Mouse (Mus musculus) C2C12 (cell line): Measurements from ENCODE around the gene Hic2. TPM values are rescaled to one million over a fixed set of nuclear protein-coding genes. Genes with fewer than 3 reads are reported as not detected.

Experiments used
- H3K27me3 ChIP-seq: one replicate; pipeline ENCODE4 v1.6.1; 2011; ENCODE audit not compliant: control insufficient read depth, insufficient read depth, insufficient read length
- H3K36me3 ChIP-seq: one replicate; pipeline ENCODE4 v1.6.1; 2011; ENCODE audit not compliant: control insufficient read depth, insufficient read depth
- H3K4me3 ChIP-seq: one replicate; pipeline ENCODE4 v1.5.1; 2011; ENCODE audit warnings: mild to moderate bottlenecking, control low read depth; ENCODE audit not compliant: poor library complexity, insufficient read depth, severe bottlenecking
- H3K79me2 ChIP-seq: one replicate; pipeline ENCODE4 v1.6.1; 2011; ENCODE audit not compliant: control insufficient read depth, insufficient read depth
- H3K79me3 ChIP-seq: one replicate; pipeline ENCODE4 v1.6.1; 2011; ENCODE audit warnings: low read depth, control low read depth
- H3ac ChIP-seq: one replicate; pipeline ENCODE3; 2011; ENCODE audit warnings: low read depth; ENCODE audit not compliant: control insufficient read depth, insufficient read length
- CEBPB ChIP-seq: IDR thresholded peaks from one replicate; pipeline ENCODE4 v1.6.1; 2011; ENCODE audit warnings: low read depth, mild to moderate bottlenecking, control low read depth, moderate library complexity
- CTCF ChIP-seq: IDR thresholded peaks from one replicate; pipeline ENCODE4 v1.5.1; 2011; ENCODE audit not compliant: control insufficient read depth, insufficient read depth, insufficient read length
- FOSL1 ChIP-seq: IDR thresholded peaks from one replicate; pipeline ENCODE4 v1.8.0; 2011; ENCODE audit warnings: mild to moderate bottlenecking, low read length; ENCODE audit not compliant: poor library complexity, insufficient read depth, severe bottlenecking
- MAX ChIP-seq: IDR thresholded peaks from one replicate; pipeline ENCODE4 v1.6.1; 2011; ENCODE audit warnings: mild to moderate bottlenecking, control low read depth
- MYOD1 ChIP-seq: IDR thresholded peaks from one replicate; pipeline ENCODE4 v1.6.1; 2011; ENCODE audit warnings: low read depth; ENCODE audit not compliant: control insufficient read depth, insufficient read length
- MYOG ChIP-seq: IDR thresholded peaks from one replicate; pipeline ENCODE4 v1.6.1; 2011; ENCODE audit not compliant: control insufficient read depth, insufficient read length; ENCODE audit errors: extremely low read depth
- USF1 ChIP-seq: IDR thresholded peaks from one replicate; pipeline ENCODE4 v1.6.1; 2011; ENCODE audit warnings: low read depth, mild to moderate bottlenecking, control low read depth, moderate library complexity
- polyA plus RNA-seq: library from polyadenylated mRNA; unstranded; fragments of >200 nt; fragmentation: generic; extraction: Trizol; gene quantifications from one replicate; pipeline ENCODE4 v1.2.1, GENCODE M21; 2012; ENCODE audit warnings: missing spikeins

Gene Hic2
- polyA plus RNA-seq, 1 experiment = 1.1 TPM

GRCm38 (mm10) chr16:17201977-17202376 lies 31.4 kb upstream of the Hic2 start:
- TF ChIP-seq MAX (no peak), CTCF (no peak), CEBPB (no peak), MYOG (no peak), FOSL1 (no peak), MYOD1 (no peak), USF1 (no peak)
- no peak overlapping the region for H3K4me3 ChIP-seq

DNA sequence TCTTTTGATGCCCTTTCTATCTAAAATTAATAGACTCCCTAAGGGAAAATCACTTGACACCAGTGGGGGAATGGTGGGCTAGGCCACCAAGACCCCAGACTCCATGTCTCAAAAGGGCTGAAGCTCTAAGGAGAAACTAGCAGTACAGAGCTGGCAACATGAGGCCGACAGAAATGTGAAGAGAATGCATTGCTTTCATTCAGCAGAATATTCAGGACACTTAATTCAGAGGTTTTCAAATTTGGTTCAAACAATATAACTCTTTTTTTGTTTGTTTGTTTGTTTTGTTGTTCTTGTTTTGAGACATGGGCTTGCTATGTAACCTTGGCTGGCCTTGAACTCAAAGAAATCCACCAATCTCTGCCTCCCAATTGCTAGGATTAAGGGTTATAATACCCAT lies 30.8 kb upstream of the Hic2 start, which contains the start of gene Ube2l3:
TSS of gene Ube2l3 (minus strand) at position 101 of the 400 bp plus-strand sequence.
- peaks cover 35% of the 10 kb centered on the region for H3K79me3 ChIP-seq
- peak within 1 kb of the TSS; percentile 87 for H3K4me3 ChIP-seq
- TF ChIP-seq CEBPB = no peak
- no peak for TF ChIP-seq FOSL1
- no peak for TF ChIP-seq MYOD1
- no peak for TF ChIP-seq MYOG
- no peak for TF ChIP-seq CTCF
- TF ChIP-seq USF1 = no peak
- no peak for TF ChIP-seq MAX
- peaks cover 12% of the 10 kb centered on the region for H3K36me3 ChIP-seq
- no peak within 1 kb of the TSS for H3ac ChIP-seq
- H3K79me2 ChIP-seq = peaks cover 41% of the 10 kb centered on the region
- H3K27me3 ChIP-seq = no peaks in the 10 kb centered on the region

More at GRCm38 (mm10) chr16:17201977-17202376, 31.4 kb upstream of the Hic2 start:
- H3K27me3 ChIP-seq = no peaks in the 10 kb centered on the region
- peaks cover 14% of the 10 kb centered on the region for H3K36me3 ChIP-seq
- peaks cover 46% of the 10 kb centered on the region for H3K79me2 ChIP-seq
- H3K79me3 ChIP-seq = peaks cover 40% of the 10 kb centered on the region
- no peak overlapping the region for H3ac ChIP-seq

DNA sequence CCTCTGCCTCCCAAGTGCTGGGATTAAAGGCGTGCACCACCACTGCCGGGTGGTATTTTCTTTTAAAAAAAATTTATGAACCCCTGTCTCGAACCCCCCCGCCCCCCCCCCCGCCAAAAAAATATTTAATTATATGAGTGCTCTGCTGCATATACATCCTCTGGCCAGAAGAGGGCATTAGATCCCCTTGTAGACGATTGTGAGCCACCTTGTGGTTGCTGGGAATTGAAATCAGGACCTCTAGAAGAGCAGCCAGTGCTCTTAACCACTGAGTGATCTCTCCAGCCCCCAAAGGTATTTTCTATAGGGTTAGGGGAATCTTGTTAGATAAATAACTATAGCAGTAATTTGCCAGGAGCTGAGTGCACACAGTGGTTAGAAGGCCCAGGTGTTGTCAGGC lies 28.4 kb upstream of the Hic2 start:
- Histone ChIP-seq H3K4me3 (no peak overlapping the region), H3K36me3 (no peaks in the 10 kb centered on the region), H3K79me3 (peaks cover 11% of the 10 kb centered on the region)

GRCm38 (mm10) chr16:17208389-17209361 lies 24.7 kb upstream of the Hic2 start, which contains the start of gene Rimbp3:
Rimbp3 (plus strand) TSS chr16:17208603.
- Histone ChIP-seq H3K79me2 (no peaks in the 10 kb centered on the region), H3K36me3 (no peaks in the 10 kb centered on the region), H3K4me3 (peak within 1 kb of the TSS; percentile 21), H3K79me3 (no peaks in the 10 kb centered on the region), H3ac (peak within 1 kb of the TSS; percentile 8), H3K27me3 (no peaks in the 10 kb centered on the region)
- TF ChIP-seq MYOD1 = peak; percentile 9
- TF ChIP-seq MYOG = no peak
- TF ChIP-seq CTCF = peak; percentile 98
- no peak for TF ChIP-seq CEBPB
- TF ChIP-seq FOSL1 = no peak
- no peak for TF ChIP-seq USF1
- TF ChIP-seq MAX = peak; percentile 54

More for the DNA sequence above, 28.4 kb upstream of the Hic2 start:
- H3K27me3 ChIP-seq = no peaks in the 10 kb centered on the region
- H3ac ChIP-seq = no peak overlapping the region
- TF ChIP-seq CTCF (peak; percentile 11), MYOG (no peak)
- peaks cover 16% of the 10 kb centered on the region for H3K79me2 ChIP-seq

GRCm38 (mm10) chr16:17209404-17209960 lies 23.9 kb upstream of the Hic2 start:
- Histone ChIP-seq H3K36me3 (no peaks in the 10 kb centered on the region), H3K79me3 (no peaks in the 10 kb centered on the region), H3ac (no peak overlapping the region), H3K4me3 (peak overlapping the region; percentile 21), H3K27me3 (no peaks in the 10 kb centered on the region), H3K79me2 (no peaks in the 10 kb centered on the region)
- TF ChIP-seq USF1 = no peak
- no peak for TF ChIP-seq CTCF
- TF ChIP-seq MAX = no peak
- TF ChIP-seq MYOG = no peak
- TF ChIP-seq MYOD1 = no peak
- no peak for TF ChIP-seq CEBPB
- no peak for TF ChIP-seq FOSL1
